Mouse (Mus musculus): ENCODE data around the gene Gprin2.

The Gprin2 gene

GRCm38 (mm10) chr14:34207996-34208395 lies 6.5 kb upstream of the Gprin2 start:
- no peak for DNase-seq (ENCODE audit: inconsistent ontology term)

- peak; percentile 57 for DNase-seq (ENCODE audit: inconsistent ontology term)
These were observed 669 bp downstream of the Gprin2 start for GRCm38 (mm10) chr14:34200738-34201230.

- no peak for DNase-seq (ENCODE audit: inconsistent ontology term)
These were observed 4.7 kb downstream of the Gprin2 start for GRCm38 (mm10) chr14:34196706-34197105.

GRCm38 (mm10) chr14:34195466-34195865 lies 6.0 kb downstream of the Gprin2 start:
- no peak for DNase-seq (ENCODE audit: inconsistent ontology term)

GRCm38 (mm10) chr14:34193879-34194278 lies 7.6 kb downstream of the Gprin2 start:
- no peak for DNase-seq (ENCODE audit: inconsistent ontology term)

GRCm38 (mm10) chr14:34190361-34190760 lies 11.1 kb downstream of the Gprin2 start:
- no peak for DNase-seq (ENCODE audit: inconsistent ontology term)

GRCm38 (mm10) chr14:34188629-34189028 lies 12.8 kb downstream of the Gprin2 start:
- DNase-seq (ENCODE audit: inconsistent ontology term) = peak; percentile 38

- no peak for DNase-seq (ENCODE audit: inconsistent ontology term)
These were observed 18.4 kb downstream of the Gprin2 start for GRCm38 (mm10) chr14:34183101-34183500.

- no peak for DNase-seq (ENCODE audit: inconsistent ontology term)
These were observed 22.1 kb downstream of the Gprin2 start for GRCm38 (mm10) chr14:34179351-34179750.

- no peak for DNase-seq (ENCODE audit: inconsistent ontology term)
These were observed 30.3 kb downstream of the Gprin2 start for GRCm38 (mm10) chr14:34171107-34171506.

GRCm38 (mm10) chr14:34155752-34156151 lies 45.7 kb downstream of the Gprin2 start:
- DNase-seq (ENCODE audit: inconsistent ontology term) = peak; percentile 10

GRCm38 (mm10) chr14:34154601-34155337 lies 46.7 kb downstream of the Gprin2 start:
- peak; percentile 58 for DNase-seq (ENCODE audit: inconsistent ontology term)

- peak; percentile 40 for DNase-seq (ENCODE audit: inconsistent ontology term)
These were observed 49.1 kb downstream of the Gprin2 start, which contains the start of gene Npy4r for GRCm38 (mm10) chr14:34152342-34152741. Gene Npy4r, minus strand, starts transcription at chr14:34152489.

- no peak for DNase-seq (ENCODE audit: inconsistent ontology term)
These were observed 58.5 kb downstream of the Gprin2 start for GRCm38 (mm10) chr14:34142915-34143314.

- DNase-seq (ENCODE audit: inconsistent ontology term) = no peak
These were observed 59.1 kb downstream of the Gprin2 start for GRCm38 (mm10) chr14:34142316-34142715.

GRCm38 (mm10) chr14:34139671-34140664 lies 61.5 kb downstream of the Gprin2 start:
- peak; percentile 10 for DNase-seq (ENCODE audit: inconsistent ontology term)
